Mouse (Mus musculus) liver, embryonic 14.5 days (tissue): Measurements from ENCODE around the gene Sytl1.

ENCODE experiments used
- CTCF ChIP-seq: IDR thresholded peaks from 2 replicates; pipeline ENCODE4 v1.5.1; 2016; ENCODE audit warnings: antibody characterized with exemption, low read depth, control low read depth
- EP300 ChIP-seq: IDR thresholded peaks from 2 replicates; pipeline ENCODE4 v1.6.1; 2016; ENCODE audit warnings: antibody characterized with exemption, low read depth

DNA sequence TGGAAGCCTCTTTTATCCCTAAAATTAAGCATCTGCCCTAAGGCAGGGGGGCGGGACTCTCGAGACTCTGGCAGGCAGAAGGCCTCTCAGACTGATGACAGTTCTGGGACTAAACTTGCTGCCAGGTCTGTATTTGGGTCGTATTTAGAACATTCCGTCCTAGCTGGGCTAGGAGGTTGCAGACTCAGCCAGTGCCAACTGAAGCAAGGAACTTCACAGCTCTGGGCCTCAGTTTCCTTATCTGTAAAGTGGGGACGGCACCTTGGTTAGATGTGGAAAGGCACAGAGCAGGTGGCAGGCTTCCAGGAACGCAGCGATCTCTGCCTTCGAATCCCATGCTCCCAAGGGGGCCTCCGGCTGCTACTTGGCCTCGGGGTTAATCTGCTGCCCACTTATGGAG is 36.8 kb downstream of the Sytl1 start:
- TF ChIP-seq EP300 (no peak), CTCF (no peak)
